Mouse (Mus musculus): ENCODE measurements around the gene Gm9195. TPM values are rescaled to one million over a fixed set of nuclear protein-coding genes. Genes with fewer than 3 reads are reported as not detected.
A peak's percentile ranks its signal among the peaks of the same experiment; 100 is the strongest.

Gene Gm9195
- polyA plus RNA-seq, 1 experiment from 2014 or later: not detected

- TF ChIP-seq CTCF (IDR thresholded peaks at IDR 0.05; ENCODE audit: low read depth) (no peak), EP300 (IDR thresholded peaks at IDR 0.05; ENCODE audit: low read depth) (no peak)
- Histone ChIP-seq H3K9me3 (ENCODE audit: low read length) (no peaks in the 10 kb centered on the region), H3K9ac (replicated peaks) (no peak overlapping the region), H3K4me3 (ENCODE audit: low read depth, low read length) (no peak overlapping the region), H3K4me2 (ENCODE audit: low read depth, low read length) (no peak overlapping the region), H3K27me3 (ENCODE audit: insufficient read depth, low read length) (no peaks in the 10 kb centered on the region), H3K4me1 (ENCODE audit: insufficient read depth) (no peaks in the 10 kb centered on the region), H3K27ac (ENCODE audit: low read depth) (no peak overlapping the region), H3K36me3 (replicated peaks; ENCODE audit: insufficient read depth, low read length) (no peaks in the 10 kb centered on the region)
- 83% methylated on average over 1 of the region's 1 CpGs for WGBS (ENCODE audit: insufficient replicate concordance)
- ATAC-seq (no peak), DNase-seq (no peak)
Measured at GRCm38 (mm10) chr14:72458930-72459329, 32.7 kb downstream of the Gm9195 start.

- Histone ChIP-seq H3K27me3 (ENCODE audit: insufficient read depth, low read length) (no peaks in the 10 kb centered on the region), H3K27ac (ENCODE audit: low read depth) (no peak overlapping the region), H3K4me3 (ENCODE audit: low read depth, low read length) (no peak overlapping the region), H3K4me1 (ENCODE audit: insufficient read depth) (no peaks in the 10 kb centered on the region; the same call in 1 of the 2 replicates), H3K9me3 (ENCODE audit: low read length) (no peaks in the 10 kb centered on the region), H3K4me2 (ENCODE audit: low read depth, low read length) (no peak overlapping the region), H3K36me3 (replicated peaks; ENCODE audit: insufficient read depth, low read length) (no peaks in the 10 kb centered on the region), H3K9ac (replicated peaks) (no peak overlapping the region)
- ATAC-seq (no peak), DNase-seq (peak; percentile 24)
- TF ChIP-seq CTCF (IDR thresholded peaks at IDR 0.05; ENCODE audit: low read depth) (peak; percentile 60), EP300 (IDR thresholded peaks at IDR 0.05; ENCODE audit: low read depth) (no peak)
- 59% methylated on average over 9 of the region's 9 CpGs for WGBS (ENCODE audit: insufficient replicate concordance)
Measured at GRCm38 (mm10) chr14:72447141-72448091, 44.2 kb downstream of the Gm9195 start.

- Histone ChIP-seq H3K27ac (ENCODE audit: low read depth) (no peak overlapping the region), H3K36me3 (replicated peaks; ENCODE audit: insufficient read depth, low read length) (no peaks in the 10 kb centered on the region), H3K9me3 (ENCODE audit: low read length) (no peaks in the 10 kb centered on the region), H3K4me3 (ENCODE audit: low read depth, low read length) (no peak overlapping the region), H3K9ac (replicated peaks) (no peak overlapping the region), H3K4me2 (ENCODE audit: low read depth, low read length) (no peak overlapping the region), H3K27me3 (ENCODE audit: insufficient read depth, low read length) (no peaks in the 10 kb centered on the region), H3K4me1 (ENCODE audit: insufficient read depth) (no peaks in the 10 kb centered on the region)
- ATAC-seq (no peak), DNase-seq (no peak)
- TF ChIP-seq EP300 (IDR thresholded peaks at IDR 0.05; ENCODE audit: low read depth): no peak
- TF ChIP-seq CTCF (IDR thresholded peaks at IDR 0.05; ENCODE audit: low read depth): no peak
- WGBS (ENCODE audit: insufficient replicate concordance): 69% methylated on average over 11 of the region's 11 CpGs
Measured at GRCm38 (mm10) chr14:72442936-72443335, 48.7 kb downstream of the Gm9195 start.

GRCm38 (mm10) chr14:72440929-72441328, 50.7 kb downstream of the Gm9195 start:
- TF ChIP-seq CTCF (IDR thresholded peaks at IDR 0.05; ENCODE audit: low read depth) (no peak), EP300 (IDR thresholded peaks at IDR 0.05; ENCODE audit: low read depth) (no peak)

GRCm38 (mm10) chr14:72440436-72440835, 51.2 kb downstream of the Gm9195 start:
- WGBS (ENCODE audit: insufficient replicate concordance): 78% methylated on average over 6 of the region's 6 CpGs
- no peak for TF ChIP-seq EP300 (IDR thresholded peaks at IDR 0.05; ENCODE audit: low read depth)
- no peak for TF ChIP-seq CTCF (IDR thresholded peaks at IDR 0.05; ENCODE audit: low read depth)

More at GRCm38 (mm10) chr14:72440929-72441328, 50.7 kb downstream of the Gm9195 start:
- ATAC-seq (no peak), DNase-seq (no peak)
- H3K4me1 ChIP-seq (ENCODE audit: insufficient read depth): no peaks in the 10 kb centered on the region
- H3K27me3 ChIP-seq (ENCODE audit: insufficient read depth, low read length): no peaks in the 10 kb centered on the region
- H3K4me3 ChIP-seq (ENCODE audit: low read depth, low read length): no peak overlapping the region
- H3K4me2 ChIP-seq (ENCODE audit: low read depth, low read length): no peak overlapping the region
- no peak overlapping the region for H3K27ac ChIP-seq (ENCODE audit: low read depth)
- H3K9ac ChIP-seq (replicated peaks): no peak overlapping the region
- H3K36me3 ChIP-seq (replicated peaks; ENCODE audit: insufficient read depth, low read length): no peaks in the 10 kb centered on the region
- WGBS (ENCODE audit: insufficient replicate concordance): 84% methylated on average over 7 of the region's 7 CpGs
- no peaks in the 10 kb centered on the region for H3K9me3 ChIP-seq (ENCODE audit: low read length)

GRCm38 (mm10) chr14:72438976-72439375, 52.7 kb downstream of the Gm9195 start:
- Histone ChIP-seq H3K9ac (replicated peaks) (no peak overlapping the region), H3K4me1 (ENCODE audit: insufficient read depth) (no peaks in the 10 kb centered on the region), H3K4me2 (ENCODE audit: low read depth, low read length) (no peak overlapping the region), H3K4me3 (ENCODE audit: low read depth, low read length) (no peak overlapping the region), H3K27ac (ENCODE audit: low read depth) (no peak overlapping the region), H3K9me3 (ENCODE audit: low read length) (no peaks in the 10 kb centered on the region), H3K36me3 (replicated peaks; ENCODE audit: insufficient read depth, low read length) (no peaks in the 10 kb centered on the region), H3K27me3 (ENCODE audit: insufficient read depth, low read length) (no peaks in the 10 kb centered on the region)
- ATAC-seq: no peak
- DNase-seq: no peak
- TF ChIP-seq EP300 (IDR thresholded peaks at IDR 0.05; ENCODE audit: low read depth) (no peak), CTCF (IDR thresholded peaks at IDR 0.05; ENCODE audit: low read depth) (no peak)
- WGBS (ENCODE audit: insufficient replicate concordance): 71% methylated on average over 1 of the region's 1 CpGs

More at GRCm38 (mm10) chr14:72440436-72440835, 51.2 kb downstream of the Gm9195 start:
- H3K36me3 ChIP-seq (replicated peaks; ENCODE audit: insufficient read depth, low read length): no peaks in the 10 kb centered on the region
- H3K27me3 ChIP-seq (ENCODE audit: insufficient read depth, low read length): no peaks in the 10 kb centered on the region
- no peak for ATAC-seq
- DNase-seq: no peak
- H3K4me2 ChIP-seq (ENCODE audit: low read depth, low read length): no peak overlapping the region
- no peak overlapping the region for H3K9ac ChIP-seq (replicated peaks)
- H3K4me1 ChIP-seq (ENCODE audit: insufficient read depth): no peaks in the 10 kb centered on the region
- no peak overlapping the region for H3K27ac ChIP-seq (ENCODE audit: low read depth)
- H3K4me3 ChIP-seq (ENCODE audit: low read depth, low read length): no peak overlapping the region
- no peaks in the 10 kb centered on the region for H3K9me3 ChIP-seq (ENCODE audit: low read length)

Data from liver, postnatal 0 days (tissue).